Mouse (Mus musculus) lung, adult 2 months (tissue): ENCODE results near the gene Stt3a.

Experiments used
- CTCF ChIP-seq: fragments of 200-500 bp; IDR thresholded peaks from 2 replicates; pipeline ENCODE4 v1.5.1; 2011; ENCODE audit warnings: mild to moderate bottlenecking, low read length, control low read depth; ENCODE audit not compliant: insufficient read depth
- POLR2A ChIP-seq: fragments of 200-500 bp; IDR thresholded peaks from 2 replicates; pipeline ENCODE4 v1.6.1; 2011; ENCODE audit warnings: low read depth, mild to moderate bottlenecking, control low read depth, low read length, borderline replicate concordance; ENCODE audit errors: extremely low read depth

DNA sequence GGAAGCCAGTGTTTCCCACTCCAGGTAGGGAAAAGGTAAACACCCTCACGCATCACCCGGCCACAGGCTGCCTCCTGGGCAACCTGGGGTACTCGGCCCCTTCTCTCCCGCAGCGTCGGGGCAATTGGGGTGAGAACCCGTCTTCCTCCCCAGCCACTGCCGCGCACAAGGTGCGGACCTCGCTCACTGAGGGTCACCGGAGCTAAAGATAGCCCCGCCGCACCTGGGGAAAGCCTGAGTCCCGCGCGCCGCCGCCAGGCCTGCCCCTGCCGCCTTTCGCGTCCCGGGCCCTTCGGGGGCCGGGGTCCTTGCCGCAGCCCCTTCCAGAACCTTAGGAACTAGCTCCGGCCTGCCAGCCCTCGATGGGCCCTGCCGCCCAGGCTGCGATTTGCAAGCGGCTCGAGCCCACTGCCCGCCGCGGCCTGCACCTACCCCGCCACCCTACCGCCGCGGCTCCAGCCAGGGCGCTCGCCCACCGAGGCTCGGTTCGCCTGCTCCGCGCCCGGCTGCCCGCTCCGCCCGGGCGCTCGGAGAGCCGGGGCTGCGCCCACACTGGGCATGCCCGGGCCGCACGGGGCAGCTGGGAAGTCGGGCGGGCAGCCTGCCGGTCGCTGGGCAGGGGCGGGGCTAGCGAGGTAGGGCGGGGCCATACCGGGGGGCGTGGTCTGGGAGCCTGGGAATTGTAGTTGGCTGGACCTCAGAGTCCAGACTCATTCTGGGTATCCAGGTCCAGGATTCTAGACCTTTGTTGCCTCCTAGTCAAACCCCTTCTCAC, 29.5 kb upstream of the Stt3a start, which contains the start of gene Ei24:
- no peak for TF ChIP-seq CTCF
- TF ChIP-seq POLR2A: no peak
